Mouse (Mus musculus): Measurements from ENCODE around the gene Atp8b4.
A peak's percentile ranks its signal among the peaks of the same experiment; 100 is the strongest.
"Not testable (repeated sequence)": the region's sequence is repeated elsewhere in the genome, so short reads cannot be mapped to it uniquely, and the experiment has no call there.

Atp8b4 gene

DNA sequence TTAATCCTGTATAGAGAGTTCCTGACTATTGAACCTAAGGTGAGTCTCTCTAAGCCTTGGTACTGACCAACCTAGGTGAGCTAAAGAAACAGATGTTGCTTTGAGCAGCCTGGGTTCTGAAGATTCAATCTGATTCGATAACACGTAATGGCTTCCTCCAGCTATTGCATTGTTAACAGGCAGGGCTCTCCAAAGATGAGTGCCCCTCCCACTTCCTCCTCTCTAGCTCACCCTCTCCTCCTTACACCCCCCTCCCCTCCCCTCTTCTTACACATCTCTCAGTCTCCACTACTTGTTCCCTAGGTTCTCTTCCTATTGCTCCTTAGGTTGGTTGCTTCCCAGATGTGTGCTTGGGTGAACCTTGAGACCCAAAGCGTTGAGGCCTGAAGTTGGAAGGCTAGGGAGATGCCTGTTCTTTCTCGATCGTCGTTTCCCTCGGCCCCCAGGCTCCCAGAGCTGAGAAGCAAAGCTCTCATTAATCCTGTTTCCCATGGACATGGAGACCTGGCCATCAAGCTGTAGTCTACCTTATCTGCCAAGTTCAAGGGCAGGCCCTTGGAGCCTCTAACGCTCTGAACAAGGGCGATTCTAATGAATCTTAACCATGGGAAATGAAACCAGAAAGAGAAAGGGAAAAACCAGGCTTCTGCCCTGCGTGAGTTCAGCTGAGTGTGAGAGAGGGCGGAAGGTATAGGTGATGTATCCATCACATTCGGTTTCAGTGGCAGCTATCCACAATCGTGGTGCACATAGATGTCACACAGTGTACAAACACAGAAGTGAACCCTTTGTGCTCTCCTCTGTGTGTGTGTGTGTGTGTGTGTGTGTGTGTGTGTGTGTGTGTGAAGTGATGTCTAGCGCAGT lies 4.4 kb downstream of the Atp8b4 start:
- no peak for DNase-seq (ENCODE audit: low spot score in 2 of 2)

DNA sequence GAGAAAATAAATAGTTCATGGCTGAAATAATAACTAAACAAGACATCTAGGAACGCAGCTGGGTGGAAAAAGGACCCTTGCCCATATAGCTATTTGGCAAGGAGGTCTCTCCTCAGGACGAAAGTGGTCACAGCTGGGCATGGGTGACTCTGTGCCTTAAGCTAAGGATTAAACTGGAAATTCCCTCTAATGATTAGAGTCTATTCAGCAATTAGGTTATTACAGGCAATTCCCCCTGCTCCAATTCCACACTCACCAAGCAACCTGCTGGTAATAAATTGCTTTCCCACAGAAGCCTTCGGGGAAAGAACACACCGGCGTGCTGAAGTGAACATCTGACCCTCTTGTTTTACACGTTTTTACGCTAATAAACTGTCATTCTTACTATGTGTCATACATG lies 5.2 kb downstream of the Atp8b4 start:
- no peak for DNase-seq (ENCODE audit: low spot score in 2 of 2)

DNA sequence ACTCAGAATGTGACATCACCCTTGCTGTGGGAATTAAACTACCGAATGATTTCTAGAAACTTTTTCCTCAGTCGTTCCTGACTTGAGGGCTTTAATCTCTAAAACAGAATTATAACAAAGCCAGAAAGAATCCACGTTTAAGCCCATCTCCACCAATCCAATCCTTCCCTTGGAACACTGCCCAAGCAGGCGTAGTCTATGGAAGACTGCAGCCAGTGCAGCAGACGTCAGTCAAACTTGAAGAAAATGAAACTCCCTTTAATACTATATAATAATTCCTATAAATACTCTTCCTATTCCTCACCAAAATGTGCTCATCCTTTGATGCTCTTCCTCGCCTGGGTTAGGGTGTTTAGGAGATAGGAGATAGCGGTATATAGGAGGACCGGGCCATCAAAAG lies 7.2 kb downstream of the Atp8b4 start:
- no peak for DNase-seq (ENCODE audit: low spot score in 2 of 2)

DNA sequence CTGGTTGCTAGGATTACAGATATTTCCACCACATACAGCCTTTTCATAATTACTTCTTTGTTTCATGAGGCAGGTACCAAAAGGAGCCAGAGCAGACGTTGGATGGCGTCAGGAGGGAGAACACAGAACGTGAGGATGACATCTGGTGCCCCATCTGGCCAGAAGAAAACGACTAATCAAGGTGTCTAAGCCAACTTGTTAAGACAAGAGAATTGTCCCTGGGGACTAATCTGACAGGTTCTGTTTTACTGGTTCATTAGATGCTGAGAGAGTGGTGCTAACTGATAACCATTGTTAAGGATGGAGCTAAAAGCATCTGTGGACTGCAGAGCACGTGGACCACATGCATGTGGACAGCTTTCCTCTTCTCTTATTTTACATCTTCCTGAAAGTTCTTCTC lies 7.8 kb downstream of the Atp8b4 start:
- DNase-seq (ENCODE audit: low spot score in 2 of 2): no peak

DNA sequence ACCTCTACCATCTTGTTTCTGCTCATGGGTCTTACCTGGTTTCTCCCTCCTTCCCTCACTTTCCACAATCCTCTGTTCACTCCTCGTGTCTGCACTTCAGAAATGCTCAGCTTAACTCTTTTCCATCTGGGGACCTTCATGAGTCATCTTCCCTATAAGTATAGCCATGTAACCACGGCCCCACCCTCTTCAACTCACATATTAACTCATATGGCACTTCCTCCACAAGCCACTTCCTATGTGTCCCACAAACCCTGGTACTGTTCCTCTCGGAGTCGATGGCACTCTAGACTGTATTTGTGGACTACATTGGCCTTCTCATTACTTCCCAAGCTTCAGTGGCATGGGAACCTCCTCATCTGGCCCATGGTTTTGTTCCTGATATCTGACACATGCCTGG lies 9.0 kb downstream of the Atp8b4 start:
- no peak for DNase-seq (ENCODE audit: low spot score in 2 of 2)

DNA sequence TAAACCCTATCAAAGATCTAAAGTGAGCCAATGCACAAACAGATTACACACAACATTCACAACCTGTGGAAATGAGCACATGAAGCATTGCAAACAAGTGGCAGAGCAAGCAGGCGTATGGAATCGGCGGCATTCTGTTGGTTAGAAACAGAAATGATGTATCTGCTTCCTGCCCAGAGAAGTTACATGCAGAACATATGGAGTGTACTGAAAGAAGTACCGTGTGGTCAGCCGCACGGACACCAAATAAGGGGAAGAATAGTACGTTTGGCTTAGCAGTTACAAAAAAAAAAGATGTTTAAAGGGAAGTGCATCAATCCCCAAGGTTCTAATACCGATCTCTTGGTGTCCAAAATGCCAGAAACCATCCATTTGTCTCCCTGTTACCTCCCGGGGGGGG lies 9.9 kb downstream of the Atp8b4 start:
- no peak for DNase-seq (ENCODE audit: low spot score in 2 of 2)

DNA sequence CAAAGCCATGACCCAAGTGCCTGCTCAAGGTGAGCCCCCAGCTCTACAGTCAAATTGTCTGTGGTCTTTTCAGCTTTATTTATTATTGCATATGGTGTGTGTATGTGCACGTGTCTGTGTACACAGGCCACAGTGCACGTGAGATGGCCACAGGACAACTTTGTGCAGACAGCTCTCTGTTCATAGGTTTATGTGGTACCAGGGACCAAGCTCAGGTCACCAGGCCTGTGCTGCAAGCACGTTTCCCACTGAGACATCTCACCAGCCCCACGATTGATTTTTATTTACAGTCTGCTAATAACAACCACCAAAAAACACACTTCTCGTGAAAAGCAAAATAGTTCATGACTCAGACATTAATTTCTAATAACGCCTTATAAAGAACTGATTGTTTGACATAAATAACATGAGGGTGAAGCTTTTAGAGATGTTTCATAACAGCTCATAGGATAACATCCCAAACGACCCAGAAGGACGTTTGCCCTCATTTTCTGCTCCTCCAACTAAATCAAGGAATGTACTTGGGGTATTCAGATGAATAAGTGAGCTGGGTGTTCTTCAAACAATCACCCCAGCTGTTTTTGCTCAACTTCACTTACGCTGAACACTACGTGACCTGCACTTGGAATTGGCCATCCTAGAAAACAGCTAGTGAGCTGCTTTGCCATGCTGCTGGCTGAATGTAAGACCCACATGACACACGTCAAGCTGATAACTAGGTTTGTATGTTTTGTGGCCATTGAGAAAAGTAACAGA lies 15.0 kb downstream of the Atp8b4 start:
- DNase-seq (ENCODE audit: low spot score in 2 of 2): no peak

DNA sequence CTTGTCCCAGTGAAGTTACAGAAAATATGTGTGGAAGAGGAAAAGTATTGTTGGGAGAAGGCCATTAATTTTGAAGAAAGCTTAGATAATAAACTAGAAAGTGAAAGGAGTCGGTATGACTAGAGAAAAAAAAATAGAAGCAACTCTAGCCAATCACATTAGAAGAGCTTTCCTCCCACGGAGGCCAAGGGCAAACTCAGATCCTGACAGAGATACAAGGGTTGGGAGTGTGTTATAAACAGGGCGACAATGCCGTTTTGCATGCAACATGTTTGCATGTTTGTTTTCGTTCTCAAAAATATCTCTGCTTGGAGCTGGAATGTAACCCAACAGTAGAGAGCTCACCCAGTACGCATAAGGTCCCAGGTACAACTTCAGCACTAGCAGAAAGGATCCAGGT lies 17.1 kb downstream of the Atp8b4 start:
- DNase-seq (ENCODE audit: low spot score in 2 of 2): no peak

DNA sequence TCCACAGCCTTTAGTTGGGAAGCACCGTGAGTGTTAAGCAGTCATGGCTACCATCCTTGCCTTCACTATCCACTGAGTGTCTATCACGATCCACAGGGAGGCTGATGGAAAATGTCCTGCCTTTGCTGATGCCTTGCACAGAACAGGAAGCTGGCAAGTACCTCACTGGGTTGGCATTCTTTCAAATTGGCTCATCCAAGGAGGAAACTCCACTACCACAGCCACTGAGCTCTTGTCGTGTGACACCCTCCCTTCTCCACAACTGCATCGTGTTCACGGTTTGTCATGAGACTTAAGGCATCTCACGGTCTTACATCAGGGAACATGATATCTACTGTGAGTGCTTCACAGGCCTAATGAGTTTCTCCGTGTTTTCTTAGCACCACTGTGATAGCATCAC lies 22.9 kb downstream of the Atp8b4 start:
- DNase-seq (ENCODE audit: low spot score in 2 of 2): no peak

DNA sequence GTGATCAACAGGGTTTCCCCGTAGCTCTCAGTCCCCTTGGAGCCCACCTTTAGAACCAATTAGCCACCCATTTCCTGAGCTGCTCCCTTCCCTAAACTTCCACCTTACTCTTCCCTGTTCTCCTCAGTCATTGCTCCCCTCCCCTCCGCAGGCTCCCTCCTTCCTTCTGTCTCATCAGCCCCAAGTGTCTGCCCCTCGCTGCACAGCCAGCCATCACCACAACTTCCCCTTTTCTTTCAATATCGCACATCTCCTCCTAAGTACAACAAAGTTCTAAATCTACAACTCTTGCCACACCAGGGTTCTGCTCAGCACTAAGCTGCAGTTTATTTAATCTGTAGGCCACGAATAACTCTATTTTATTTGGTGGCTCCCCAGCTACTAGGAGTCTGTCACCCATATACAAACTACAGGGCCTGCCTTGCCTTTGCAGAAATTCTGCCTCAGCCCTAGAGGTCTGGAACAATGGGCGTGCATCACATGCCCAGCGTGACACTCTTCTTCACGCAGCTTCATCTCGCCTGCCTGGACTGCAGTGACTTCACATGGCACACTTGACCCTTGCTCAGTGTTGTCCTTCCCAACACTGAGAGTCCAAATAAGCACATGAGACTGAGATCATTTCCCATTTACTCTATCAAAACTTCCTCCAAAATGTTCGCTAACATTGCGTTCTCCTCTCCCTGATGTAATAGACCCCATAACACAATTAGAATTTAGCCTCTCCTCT lies 24.6 kb downstream of the Atp8b4 start:
- no peak for DNase-seq (ENCODE audit: low spot score in 2 of 2)

DNA sequence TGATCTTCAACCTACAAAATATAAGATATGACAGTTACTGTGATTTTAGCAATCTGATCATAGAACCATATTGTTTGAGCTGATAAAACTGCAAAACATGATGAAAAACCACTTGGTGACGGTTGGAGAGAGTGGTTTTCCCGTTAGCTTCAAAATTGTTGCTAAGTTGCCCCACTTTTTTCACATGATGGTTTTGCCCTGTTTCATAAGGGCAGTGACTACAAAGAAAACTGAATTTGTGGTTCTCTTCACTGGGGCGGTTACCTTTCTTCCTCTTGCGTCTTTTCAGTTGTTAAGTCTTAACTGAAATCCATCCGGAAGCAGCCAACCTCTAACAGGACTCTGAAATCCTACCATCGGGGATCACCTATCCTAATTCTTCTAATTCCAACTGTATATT lies 26.5 kb downstream of the Atp8b4 start:
- DNase-seq (ENCODE audit: low spot score in 2 of 2): no peak

DNA sequence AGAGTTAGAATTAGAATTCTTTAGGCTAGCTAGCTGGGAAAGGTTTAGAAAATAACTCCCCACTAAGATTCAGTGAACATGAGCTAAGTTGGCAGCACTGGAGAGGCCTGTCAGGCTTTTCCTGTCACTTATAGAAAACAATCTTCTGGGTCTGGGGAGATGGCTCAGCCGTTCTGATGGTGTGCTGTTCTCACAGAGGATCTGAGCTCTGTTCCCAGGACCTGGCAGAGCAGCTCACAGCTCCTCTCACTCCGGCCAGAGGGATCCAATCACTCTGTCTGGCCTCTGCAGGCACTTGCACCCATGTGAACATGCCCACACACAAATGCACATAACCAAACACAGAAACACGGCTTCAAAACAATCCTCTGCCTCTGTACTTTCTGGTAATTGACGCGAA lies 27.6 kb downstream of the Atp8b4 start:
- no peak for DNase-seq (ENCODE audit: low spot score in 2 of 2)

DNA sequence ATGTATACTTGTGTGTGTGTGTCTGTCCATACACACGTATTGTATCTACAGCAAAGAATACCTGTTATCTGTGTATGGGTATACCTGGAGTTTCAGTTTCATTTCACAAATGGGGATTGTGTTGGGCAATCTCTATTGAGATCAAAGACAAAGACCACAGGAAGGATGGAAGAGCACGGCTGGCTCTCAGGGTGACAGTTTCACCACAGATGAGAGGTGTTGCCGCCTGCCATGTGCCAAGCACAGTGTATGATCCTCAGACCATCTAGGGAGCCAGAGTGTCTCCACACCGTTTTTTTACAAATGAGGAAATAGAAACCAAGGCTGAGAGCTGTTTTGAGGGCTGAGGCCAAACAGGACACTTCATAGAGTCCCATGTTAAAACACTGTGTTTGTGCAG lies 32.7 kb downstream of the Atp8b4 start:
- DNase-seq (ENCODE audit: low spot score in 2 of 2): no peak

DNA sequence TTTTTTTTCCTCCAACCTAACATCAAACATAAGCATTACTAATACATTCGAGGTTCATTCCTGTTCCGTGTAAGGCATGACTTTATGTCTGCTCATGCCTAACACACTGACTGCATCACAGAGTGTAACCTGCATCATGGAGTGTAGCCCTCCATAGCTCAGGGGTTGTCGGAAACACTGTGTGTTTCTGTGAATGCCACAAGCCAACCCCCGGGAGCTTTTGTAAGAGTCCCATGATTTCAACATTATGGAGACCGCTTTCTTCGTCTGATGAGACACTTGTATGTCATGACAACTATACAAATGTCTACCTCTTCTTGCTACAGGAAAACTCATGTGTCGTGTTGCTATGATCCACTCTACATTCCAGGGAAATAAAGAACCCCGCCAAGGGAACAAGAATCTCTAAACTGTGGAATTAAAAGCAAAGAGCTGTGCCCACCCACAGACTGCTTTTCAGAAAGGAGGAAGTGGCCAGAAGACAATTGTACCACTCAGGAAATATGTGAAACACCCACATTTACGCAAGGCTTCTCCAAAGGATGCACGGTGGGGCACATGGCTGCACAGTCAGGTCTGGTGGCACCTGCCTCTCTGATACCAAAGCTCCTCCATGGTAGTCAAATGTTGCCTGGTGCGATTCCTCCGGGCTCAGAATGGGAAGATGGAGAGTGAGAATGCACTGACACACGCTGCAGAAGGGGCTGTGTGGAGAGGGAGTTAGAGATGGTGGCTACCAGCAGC lies 33.9 kb downstream of the Atp8b4 start:
- DNase-seq (ENCODE audit: low spot score in 2 of 2): peak in 1 of 2 experiments; percentile 21

DNA sequence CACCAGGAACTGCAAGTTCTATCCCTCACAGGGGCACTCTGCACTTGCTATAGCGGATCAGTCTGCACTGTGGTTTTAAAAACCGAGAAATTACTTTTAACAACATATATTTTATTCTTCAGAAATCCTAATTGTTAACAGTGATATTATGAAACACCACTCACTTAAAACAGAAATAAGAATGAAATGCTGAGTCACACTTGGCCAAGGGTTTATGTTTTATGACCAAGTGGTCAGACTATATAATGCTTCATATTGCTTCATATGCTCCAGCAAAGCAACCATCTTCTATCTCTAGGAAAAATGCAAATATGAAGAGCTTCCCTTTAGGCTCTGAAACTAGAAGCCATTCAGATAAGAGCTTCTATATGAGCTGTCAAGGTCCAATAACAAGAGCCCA lies 41.8 kb downstream of the Atp8b4 start:
- DNase-seq (ENCODE audit: low spot score in 2 of 2): no peak

DNA sequence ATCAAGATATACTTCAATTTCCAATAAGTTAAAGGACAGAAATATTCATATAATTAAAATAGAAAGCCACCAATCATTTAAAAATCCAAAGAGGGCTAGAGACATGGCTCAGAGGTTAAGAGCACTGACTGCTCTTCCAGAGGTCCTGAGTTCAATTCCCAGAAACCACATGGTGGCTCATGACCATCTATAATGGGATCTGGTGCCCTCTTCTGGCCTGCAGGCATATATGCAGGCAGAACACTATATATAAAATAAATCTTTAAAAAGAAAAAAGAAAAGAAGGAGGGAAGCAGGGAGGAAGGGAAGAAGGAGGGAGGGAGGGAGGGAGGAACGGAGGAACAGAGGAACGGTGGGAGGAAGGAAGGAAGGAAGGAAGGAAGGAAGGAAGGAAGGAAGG lies 42.7 kb downstream of the Atp8b4 start:
- not testable (repeated sequence) for DNase-seq (ENCODE audit: low spot score in 2 of 2)

DNA sequence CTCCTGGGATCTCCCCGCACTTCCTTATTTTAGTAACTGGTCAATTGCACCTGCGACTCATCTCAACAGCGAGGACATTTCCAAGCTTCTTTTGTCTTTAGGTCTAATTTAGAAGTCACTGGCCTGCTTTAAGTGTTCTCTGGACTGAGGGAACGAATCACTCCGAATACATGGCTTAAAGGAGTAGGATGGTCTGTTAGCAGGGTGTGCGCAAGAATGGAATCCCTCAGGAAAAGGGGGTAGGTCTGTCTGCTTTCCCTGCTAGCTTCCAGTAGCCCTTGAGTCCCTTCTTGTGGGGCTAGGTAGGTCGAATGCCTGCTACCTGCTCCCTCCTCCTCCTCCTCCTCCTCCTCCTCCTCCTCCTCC lies 49.6 kb downstream of the Atp8b4 start:
- no peak for DNase-seq (ENCODE audit: low spot score in 2 of 2)

DNA sequence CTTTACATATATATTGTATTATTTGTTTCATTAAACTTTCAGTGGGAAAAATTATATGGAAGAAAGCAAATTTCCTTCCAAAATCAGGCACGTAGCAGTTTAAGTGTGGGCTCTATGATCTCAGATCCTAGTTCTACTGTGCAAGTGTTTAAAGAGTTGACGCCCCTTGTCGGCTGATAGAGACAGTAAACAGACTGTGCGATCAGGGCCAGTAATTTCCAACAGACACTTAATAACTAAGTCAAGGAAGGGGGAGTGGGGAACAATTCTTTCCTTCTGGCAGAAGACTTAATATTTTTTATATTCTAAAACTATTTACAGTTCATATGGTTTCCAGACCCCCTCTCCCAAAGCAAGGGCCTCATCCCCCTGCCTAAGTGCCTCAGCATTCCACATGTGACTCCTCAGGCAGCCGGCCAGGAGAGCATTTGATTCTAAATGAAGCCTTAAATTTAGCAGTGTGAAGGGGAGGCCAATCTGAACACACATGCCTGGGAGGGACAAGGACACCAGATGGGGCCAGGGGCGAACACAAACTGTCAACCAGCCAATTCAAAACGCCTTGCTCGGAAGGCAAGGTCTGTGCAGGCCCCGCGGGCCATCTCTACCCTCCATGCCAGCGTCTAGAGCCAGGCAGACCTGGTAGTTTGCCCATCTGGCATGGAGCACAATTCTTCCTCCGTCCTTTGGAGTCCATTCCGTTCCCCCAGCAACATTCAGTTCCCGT lies 50.1 kb downstream of the Atp8b4 start:
- DNase-seq (ENCODE audit: low spot score in 2 of 2): no peak

DNA sequence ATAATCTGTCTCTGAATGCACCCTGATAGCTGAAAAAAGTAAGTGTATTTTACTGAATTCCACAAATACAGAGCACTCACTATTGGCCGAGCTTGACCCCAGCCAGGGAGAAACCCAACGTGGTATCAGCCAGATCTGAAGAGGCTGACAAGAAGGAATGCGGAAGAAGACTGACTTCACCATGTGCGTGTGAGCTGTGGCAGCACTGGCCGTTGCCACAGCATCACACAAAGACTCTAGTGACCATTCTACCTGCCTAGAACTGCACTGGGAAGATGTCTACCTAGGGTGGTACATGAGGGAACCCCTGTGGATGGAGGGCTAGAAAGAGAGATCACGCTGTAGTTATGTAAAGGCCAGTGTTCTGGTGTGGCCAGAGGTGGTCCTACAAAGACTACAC lies 55.4 kb downstream of the Atp8b4 start:
- no peak for DNase-seq (ENCODE audit: low spot score in 2 of 2)

DNA sequence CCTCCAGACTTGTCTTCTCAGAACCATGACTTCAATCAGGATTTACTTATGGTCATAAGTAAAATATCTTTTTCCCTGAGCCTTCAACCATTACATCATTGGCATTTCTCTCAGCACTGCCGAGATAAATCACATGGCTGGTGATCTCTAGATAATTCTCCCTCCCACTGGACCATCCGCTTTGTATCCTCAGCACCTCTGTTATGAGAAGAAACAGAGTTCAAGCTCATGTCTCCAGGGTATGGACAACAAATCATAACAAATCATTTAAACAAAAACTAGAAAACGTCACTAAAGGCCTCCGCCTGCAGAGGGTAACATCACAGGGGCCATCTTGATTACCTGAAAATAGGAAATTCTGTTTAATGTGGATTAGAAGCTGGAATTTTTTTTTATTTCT lies 58.9 kb downstream of the Atp8b4 start:
- no peak for DNase-seq (ENCODE audit: low spot score in 2 of 2)

DNA sequence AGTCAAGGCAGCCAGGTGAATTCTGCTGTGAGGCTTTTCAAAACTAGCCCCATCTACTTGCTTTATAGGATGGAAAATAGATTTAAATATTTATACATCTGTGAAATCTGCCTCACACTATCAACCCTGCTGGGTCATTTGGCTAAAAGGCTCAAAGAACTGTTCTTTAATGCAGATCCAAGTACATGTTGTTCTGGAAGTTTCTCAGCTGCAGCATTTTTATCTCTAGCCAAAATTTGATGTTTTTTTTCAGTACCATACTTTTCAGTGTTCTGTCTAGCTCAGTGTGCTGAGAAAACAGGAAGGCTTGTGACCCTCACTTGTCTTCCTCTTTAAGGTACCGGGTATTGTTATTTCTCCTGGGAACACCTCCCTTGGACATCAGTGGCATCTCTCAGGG lies 65.8 kb downstream of the Atp8b4 start:
- no peak for DNase-seq (ENCODE audit: low spot score in 2 of 2)

All from spleen, postnatal 10 days (tissue).